Mouse (Mus musculus) E14TG2a.4 (cell line): ENCODE data around the gene Tbc1d19.

Experiments
- H3K27me3 ChIP-seq: 2 replicates; pipeline ENCODE4 v1.6.1; 2014; ENCODE audit warnings: low read length, control low read depth; ENCODE audit not compliant: insufficient read depth
- H3K36me3 ChIP-seq: 2 replicates; pipeline ENCODE4 v1.6.1; 2014; ENCODE audit warnings: low read length, control low read depth; ENCODE audit not compliant: insufficient read depth
- H3K4me1 ChIP-seq: replicated peaks from 2 replicates; pipeline ENCODE4 v1.6.1; 2014; ENCODE audit warnings: low read depth, low read length, control low read depth
- H3K4me3 ChIP-seq: replicated peaks from 2 replicates; pipeline ENCODE4 v1.5.1; 2014; ENCODE audit warnings: mild to moderate bottlenecking, low read length
- H3K9me3 ChIP-seq: 2 replicates; pipeline ENCODE4 v1.6.1; 2014; ENCODE audit warnings: low read length, control low read depth
- CTCF ChIP-seq: conservative IDR thresholded peaks from 2 replicates; pipeline ENCODE4 v1.5.1; 2014; ENCODE audit warnings: low read length
- NANOG ChIP-seq: IDR thresholded peaks from 2 replicates; pipeline ENCODE4 v1.6.1; 2014; ENCODE audit warnings: borderline replicate concordance, low read length, mixed read lengths
- POU5F1 ChIP-seq: IDR thresholded peaks from 2 replicates; pipeline ENCODE4 v1.6.1; 2014; ENCODE audit warnings: low read length, borderline replicate concordance

The Tbc1d19 gene

DNA sequence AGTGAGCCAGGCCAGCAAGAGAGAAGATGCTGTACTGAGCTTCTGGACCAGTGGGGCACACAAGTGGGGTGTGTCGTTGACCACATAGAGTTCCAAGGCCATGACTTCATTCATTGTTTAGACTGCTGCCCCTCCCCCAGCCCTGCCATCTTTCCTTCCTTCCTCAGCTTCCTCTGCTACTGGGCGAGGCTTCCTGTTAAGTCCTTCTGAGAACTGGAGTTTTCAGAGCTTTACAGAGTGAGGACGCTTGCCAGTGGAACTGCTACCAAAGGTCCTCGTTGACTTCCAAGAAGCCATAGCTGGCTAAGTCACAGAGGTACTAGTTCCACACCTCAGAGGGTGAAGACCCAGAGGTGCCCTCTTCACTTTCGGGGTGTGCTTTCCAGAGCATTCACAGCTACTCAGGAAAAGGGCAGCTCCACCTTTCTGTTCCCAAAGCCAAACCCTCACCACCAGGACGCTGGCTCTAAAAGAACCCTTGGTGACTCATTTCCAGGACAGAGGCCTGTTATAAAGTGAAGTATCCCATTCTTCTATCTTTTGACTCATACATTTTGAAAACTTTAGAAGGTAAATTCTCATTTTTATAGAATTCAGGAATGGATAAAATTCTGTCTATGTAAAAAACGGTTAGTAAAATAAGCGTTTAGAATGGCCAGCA, 139.3 kb downstream of the Tbc1d19 start:
- H3K4me1 ChIP-seq: peaks cover 46% of the 10 kb centered on the region

DNA sequence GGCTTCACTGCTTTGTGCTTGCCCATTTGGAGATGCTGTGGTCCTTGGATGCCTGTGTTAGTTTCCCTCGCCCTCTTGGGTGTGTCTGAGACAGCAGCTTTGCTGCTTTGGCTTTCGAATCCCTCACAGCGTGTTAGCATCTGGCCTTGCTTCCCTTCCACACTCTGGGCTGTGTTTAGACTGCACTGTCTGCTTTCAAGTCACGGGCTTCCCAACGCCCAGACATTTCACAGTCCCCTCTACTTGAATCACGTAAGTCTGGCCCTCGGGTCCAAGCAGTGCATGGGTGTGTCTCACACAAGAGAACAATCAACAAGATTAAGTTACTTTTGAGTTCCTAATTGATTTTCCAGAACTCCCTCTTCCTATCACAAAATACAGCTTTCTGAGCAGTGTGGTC, 140.8 kb downstream of the Tbc1d19 start:
- no peak for TF ChIP-seq NANOG
- TF ChIP-seq POU5F1: no peak
- TF ChIP-seq CTCF: no peak
- no peaks in the 10 kb centered on the region for H3K36me3 ChIP-seq

More for the DNA sequence above, 139.3 kb downstream of the Tbc1d19 start:
- no peak overlapping the region for H3K4me3 ChIP-seq
- TF ChIP-seq NANOG: no peak
- no peak for TF ChIP-seq POU5F1
- no peak for TF ChIP-seq CTCF
- no peaks in the 10 kb centered on the region for H3K36me3 ChIP-seq
- H3K27me3 ChIP-seq: peaks cover 12% of the 10 kb centered on the region; the same call in 1 of the 2 replicates
- no peaks in the 10 kb centered on the region for H3K9me3 ChIP-seq

DNA sequence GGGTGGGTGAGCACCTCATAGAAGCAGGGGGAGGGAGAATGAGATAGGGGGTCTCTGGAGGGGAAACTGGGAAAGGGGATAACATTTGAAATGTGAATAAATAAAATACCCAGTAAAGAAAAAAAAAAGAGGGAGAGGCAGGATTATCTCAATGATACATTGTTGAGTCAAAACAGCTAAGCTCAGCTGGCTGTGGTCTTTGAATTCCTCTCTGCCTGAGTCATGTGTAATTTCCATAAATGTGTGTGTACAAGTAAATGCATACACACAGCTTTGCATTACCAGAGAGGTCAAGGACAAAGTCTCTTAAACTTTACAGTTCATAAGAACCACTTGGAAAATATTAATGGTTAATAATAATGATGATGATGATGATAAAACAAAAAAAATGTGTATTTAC, 143.8 kb downstream of the Tbc1d19 start:
- Histone ChIP-seq H3K4me1 (peaks cover 36% of the 10 kb centered on the region), H3K4me3 (no peak overlapping the region), H3K9me3 (0 out of 2 replicates have a peak, but pooled peaks cover 4% of the 10 kb centered on the region), H3K36me3 (no peaks in the 10 kb centered on the region), H3K27me3 (no peaks in the 10 kb centered on the region)
- no peak for TF ChIP-seq CTCF
- TF ChIP-seq POU5F1: no peak
- TF ChIP-seq NANOG: no peak

More for the DNA sequence above, 140.8 kb downstream of the Tbc1d19 start:
- Histone ChIP-seq H3K4me1 (peaks cover 51% of the 10 kb centered on the region), H3K27me3 (peaks cover 7% of the 10 kb centered on the region; the same call in 1 of the 2 replicates), H3K4me3 (no peak overlapping the region), H3K9me3 (no peaks in the 10 kb centered on the region)
